Mouse (Mus musculus) layer of hippocampus, adult 6 months (tissue): Measurements from ENCODE around the gene Dgkd. TPM values are rescaled to one million over a fixed set of nuclear protein-coding genes. Genes with fewer than 3 reads are reported as not detected.

Experiments used
- long read RNA-seq, 2 experiments: library from polyadenylated mRNA; unstranded; transcript quantifications; one replicate each; pipeline ENCODE4 v2.0.0; 2019 to 2020
- polyA plus RNA-seq: library from polyadenylated mRNA; unstranded; fragments of <200 nt; fragmentation: Nextera tagmentation; gene quantifications from 2 replicates; pipeline ENCODE4 v1.2.3, GENCODE M21; 2021

The Dgkd gene
- polyA plus RNA-seq: 21.2 and 22.6 TPM in 2 replicates
- long read RNA-seq, experiment 1, full-length matches to known transcripts: 2 of 48 reads
- long read RNA-seq, experiment 1, partial matches to known transcripts: 41 of 48 reads
- long read RNA-seq, experiment 1, other reads (novel, unspliced or antisense): 5 of 48 reads
- long read RNA-seq, experiment 2, full-length matches to known transcripts: 127 of 235 reads
- long read RNA-seq, experiment 2, partial matches to known transcripts: 81 of 235 reads
- long read RNA-seq, experiment 2, other reads (novel, unspliced or antisense): 27 of 235 reads

DNA sequence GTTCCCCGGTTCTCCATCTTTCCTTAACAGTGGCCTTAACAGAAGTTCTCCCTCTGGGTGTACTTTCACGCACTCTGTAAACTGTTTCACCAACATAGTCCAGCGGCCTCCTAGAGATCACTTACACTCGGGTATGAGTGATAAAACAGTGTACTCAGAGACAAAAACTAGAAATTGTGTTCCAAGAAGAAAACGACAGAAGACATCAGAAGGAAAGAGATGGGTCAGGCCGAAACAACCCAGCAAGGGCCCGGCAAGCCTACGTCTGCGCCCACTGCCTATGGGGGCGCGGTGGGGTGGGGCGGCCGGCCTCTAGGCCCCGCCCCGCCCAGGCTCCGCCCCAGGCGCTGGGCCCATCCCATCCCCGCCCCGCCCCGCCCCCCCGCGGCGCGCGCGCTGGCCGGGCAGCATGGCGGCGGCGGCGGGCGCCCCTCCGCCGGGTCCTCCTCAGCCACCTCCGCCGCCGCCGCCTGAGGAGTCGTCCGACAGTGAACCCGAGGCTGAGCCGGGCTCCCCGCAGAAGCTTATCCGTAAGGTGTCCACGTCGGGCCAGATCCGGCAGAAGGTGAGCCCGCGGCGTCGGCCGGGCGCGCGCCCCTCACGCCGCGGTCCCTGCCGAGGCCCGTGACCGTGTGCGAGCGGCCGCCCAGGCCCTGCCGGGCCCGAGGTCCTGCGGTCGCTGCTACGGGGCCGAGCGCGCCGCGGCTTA, at the start of gene Dgkd:
Dgkd (plus strand) TSS at position 396 of the 709 bp plus-strand sequence.

DNA sequence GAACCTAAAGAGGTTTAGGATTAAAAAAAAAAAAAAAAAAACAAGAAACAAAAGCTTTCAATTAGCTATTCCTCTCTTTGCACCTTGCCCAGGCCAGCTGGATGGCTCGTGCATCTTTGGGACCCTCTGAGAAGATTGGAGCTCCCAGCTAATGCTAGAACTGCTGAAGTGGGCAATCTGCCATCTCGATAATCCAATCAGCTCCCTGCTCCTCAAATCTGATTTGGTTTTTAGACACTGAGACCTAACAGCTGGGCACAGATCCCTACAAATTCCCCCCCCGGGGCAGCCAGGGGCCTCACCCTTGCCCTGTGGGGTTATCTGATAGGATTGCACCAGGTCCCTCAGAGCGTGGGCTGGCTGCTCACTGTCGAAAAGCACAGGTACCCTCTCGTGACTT, 49.5 kb upstream of the Dgkd start, which contains the start of gene Sag:
Sag (plus strand) TSS at position 105 of the 400 bp plus-strand sequence.

Other genes with a start within 250 kb of the Dgkd start
- gene Inpp5d, start 233.0 kb upstream of the Dgkd start, polyA plus RNA-seq: 5.1 and 5.5 TPM in 2 replicates
- gene Atg16l1, start 97.4 kb upstream of the Dgkd start, polyA plus RNA-seq: 31.4 and 31.5 TPM in 2 replicates
- 5.1 TPM in 2 replicates for gene Sag, start 49.6 kb upstream of the Dgkd start, polyA plus RNA-seq
- 1.6 and 2.5 TPM in 2 replicates for gene Usp40, start 155.3 kb downstream of the Dgkd start, polyA plus RNA-seq
- gene Ugt1a10, start 202.1 kb downstream of the Dgkd start, polyA plus RNA-seq: not detected in 2 replicates
- not detected in 2 replicates for gene Ugt1a9, start 217.5 kb downstream of the Dgkd start, polyA plus RNA-seq
- not detected in 2 replicates for gene Ugt1a8, start 234.5 kb downstream of the Dgkd start, polyA plus RNA-seq
- gene Ugt1a7c, start 241.8 kb downstream of the Dgkd start, polyA plus RNA-seq: 0.92 and 0.97 TPM in 2 replicates
- gene Ugt1a6b, start 250.0 kb downstream of the Dgkd start, polyA plus RNA-seq: not detected in 2 replicates